Mouse (Mus musculus) erythroblast, embryonic 14.5 days (primary cell): Measurements from ENCODE around the gene Cadps2.

Source experiments
- GATA1 ChIP-seq: IDR thresholded peaks from 2 replicates; pipeline ENCODE4 v1.6.1; 2012; ENCODE audit warnings: low read length, inconsistent platforms, mixed read lengths
- TAL1 ChIP-seq: IDR thresholded peaks from 3 replicates; pipeline ENCODE4 v1.6.1; 2012; ENCODE audit warnings: low read length, inconsistent platforms, mixed read lengths

GRCm38 (mm10) chr6:23245121-23245520 is 594.1 kb downstream of the Cadps2 start:
- TF ChIP-seq GATA1 (no peak), TAL1 (no peak)
